Mouse (Mus musculus) cortical plate, adult 2 months (tissue): ENCODE data around the gene Gramd1c.

Experiments used
- CTCF ChIP-seq: fragments of 200-500 bp; IDR thresholded peaks from 2 replicates; pipeline ENCODE4 v1.5.1; 2011; ENCODE audit warnings: mild to moderate bottlenecking, control low read depth, low read length; ENCODE audit not compliant: insufficient read depth; ENCODE audit errors: extremely low read depth
- POLR2A ChIP-seq: fragments of 200-500 bp; IDR thresholded peaks from 2 replicates; pipeline ENCODE4 v1.6.1; 2011; ENCODE audit warnings: mild to moderate bottlenecking, low read length, control low read depth; ENCODE audit not compliant: insufficient read depth; ENCODE audit errors: extremely low read depth

GRCm38 (mm10) chr16:44050139-44050538 is 13.0 kb downstream of the Gramd1c start:
- TF ChIP-seq CTCF (no peak), POLR2A (no peak)
